Mouse (Mus musculus): Measurements from ENCODE around the gene Slc2a13.

The Slc2a13 gene

GRCm38 (mm10) chr15:91502661-91503060 lies 70.4 kb downstream of the Slc2a13 start:
- in situ Hi-C loops (cut with MboI) = no loop called here

GRCm38 (mm10) chr15:91502235-91502634 lies 70.8 kb downstream of the Slc2a13 start:
- in situ Hi-C loops (cut with MboI) = no loop called here

GRCm38 (mm10) chr15:91495014-91495413 lies 78.0 kb downstream of the Slc2a13 start:
- in situ Hi-C loops (cut with MboI) = no loop called here

- in situ Hi-C loops (cut with MboI) = no loop called here
Measured at GRCm38 (mm10) chr15:91479924-91480615, 93.0 kb downstream of the Slc2a13 start.

- in situ Hi-C loops (cut with MboI) = no loop called here
Measured at GRCm38 (mm10) chr15:91477766-91478165, 95.3 kb downstream of the Slc2a13 start.

- in situ Hi-C loops (cut with MboI) = no loop called here
Measured at GRCm38 (mm10) chr15:91473690-91474409, 99.2 kb downstream of the Slc2a13 start.

- in situ Hi-C loops (cut with MboI) = no loop called here
Measured at GRCm38 (mm10) chr15:91465331-91465730, 107.7 kb downstream of the Slc2a13 start.

GRCm38 (mm10) chr15:91463857-91464435 lies 109.1 kb downstream of the Slc2a13 start:
- in situ Hi-C loops (cut with MboI) = no loop called here

- in situ Hi-C loops (cut with MboI) = no loop called here
Measured at GRCm38 (mm10) chr15:91463026-91463661, 109.9 kb downstream of the Slc2a13 start.

- in situ Hi-C loops (cut with MboI) = no loop called here
Measured at GRCm38 (mm10) chr15:91461940-91462339, 111.1 kb downstream of the Slc2a13 start.

- in situ Hi-C loops (cut with MboI) = no loop called here
Measured at GRCm38 (mm10) chr15:91457202-91457601, 115.9 kb downstream of the Slc2a13 start.

GRCm38 (mm10) chr15:91445399-91445798 lies 127.7 kb downstream of the Slc2a13 start:
- in situ Hi-C loops (cut with MboI) = no loop called here

GRCm38 (mm10) chr15:91443449-91443848 lies 129.6 kb downstream of the Slc2a13 start:
- in situ Hi-C loops (cut with MboI) = no loop called here

- in situ Hi-C loops (cut with MboI) = no loop called here
Measured at GRCm38 (mm10) chr15:91439883-91440282, 133.2 kb downstream of the Slc2a13 start.

GRCm38 (mm10) chr15:91425426-91425825 lies 147.6 kb downstream of the Slc2a13 start:
- in situ Hi-C loops (cut with MboI) = no loop called here

- in situ Hi-C loops (cut with MboI) = no loop called here
Measured at GRCm38 (mm10) chr15:91406979-91407378, 166.1 kb downstream of the Slc2a13 start.

- in situ Hi-C loops (cut with MboI) = no loop called here
Measured at GRCm38 (mm10) chr15:91395165-91395564, 177.9 kb downstream of the Slc2a13 start.

GRCm38 (mm10) chr15:91383694-91384093 lies 189.4 kb downstream of the Slc2a13 start:
- in situ Hi-C loops (cut with MboI) = no loop called here

GRCm38 (mm10) chr15:91382606-91383005 lies 190.5 kb downstream of the Slc2a13 start:
- in situ Hi-C loops (cut with MboI) = no loop called here

- in situ Hi-C loops (cut with MboI) = no loop called here
Measured at GRCm38 (mm10) chr15:91381864-91382263, 191.2 kb downstream of the Slc2a13 start.

GRCm38 (mm10) chr15:91378751-91379325 lies 194.2 kb downstream of the Slc2a13 start:
- in situ Hi-C loops (cut with MboI) = no loop called here

GRCm38 (mm10) chr15:91377568-91377967 lies 195.5 kb downstream of the Slc2a13 start:
- in situ Hi-C loops (cut with MboI) = no loop called here

All from mature B cell (primary cell).